Mouse (Mus musculus) hematopoietic multipotent progenitor cell, adult 10-12 weeks (in vitro differentiated cells): ENCODE measurements around the gene Zfp593. TPM values are rescaled to one million over a fixed set of nuclear protein-coding genes. Genes with fewer than 3 reads are reported as not detected.

ENCODE experiments used
- polyA plus RNA-seq: library from polyadenylated mRNA; stranded (reverse); fragments of >175 nt; gene quantifications from 2 replicates; pipeline ENCODE4 v1.2.3, GENCODE M21; 2012; ENCODE audit warnings: low replicate concordance

Gene Zfp593
- polyA plus RNA-seq, result 21.3 and 31.9 TPM in 2 replicates

DNA sequence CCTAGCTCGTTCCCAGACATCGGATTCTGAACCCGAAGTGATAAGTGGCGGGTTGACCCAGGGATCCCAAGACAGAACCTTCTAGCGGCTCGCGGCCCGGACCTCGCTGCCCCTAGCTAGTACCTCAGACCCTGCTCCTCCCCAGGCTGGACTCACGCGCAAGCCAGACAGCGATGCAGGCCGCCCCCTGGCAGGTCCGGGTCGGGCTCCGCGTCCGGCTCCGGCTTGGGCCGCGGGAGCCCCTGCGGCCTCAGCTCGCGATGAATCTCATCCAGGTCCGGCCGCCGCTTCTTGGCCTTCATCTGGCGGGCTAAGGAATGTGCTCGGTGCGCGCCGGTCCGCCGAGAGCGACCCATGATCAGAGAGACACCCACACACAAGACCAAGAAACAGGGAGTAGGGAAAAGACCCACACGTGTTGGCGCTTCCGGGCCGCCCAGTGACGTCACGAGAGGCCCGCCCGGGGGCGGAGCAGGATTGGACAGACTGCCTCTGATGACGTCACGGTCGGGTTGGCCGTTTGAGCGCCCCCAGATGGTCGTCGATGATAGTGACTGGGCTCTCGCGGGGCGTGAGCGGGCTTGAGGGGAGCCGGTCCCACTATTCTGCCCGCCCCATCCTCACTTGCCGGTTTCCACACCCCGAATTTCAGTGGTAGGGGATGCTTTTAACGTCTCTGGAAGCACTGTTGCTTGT, at the start of gene Zfp593:
Gene Zfp593 (minus strand): TSS at position 445 of the 696 bp plus-strand sequence.

DNA sequence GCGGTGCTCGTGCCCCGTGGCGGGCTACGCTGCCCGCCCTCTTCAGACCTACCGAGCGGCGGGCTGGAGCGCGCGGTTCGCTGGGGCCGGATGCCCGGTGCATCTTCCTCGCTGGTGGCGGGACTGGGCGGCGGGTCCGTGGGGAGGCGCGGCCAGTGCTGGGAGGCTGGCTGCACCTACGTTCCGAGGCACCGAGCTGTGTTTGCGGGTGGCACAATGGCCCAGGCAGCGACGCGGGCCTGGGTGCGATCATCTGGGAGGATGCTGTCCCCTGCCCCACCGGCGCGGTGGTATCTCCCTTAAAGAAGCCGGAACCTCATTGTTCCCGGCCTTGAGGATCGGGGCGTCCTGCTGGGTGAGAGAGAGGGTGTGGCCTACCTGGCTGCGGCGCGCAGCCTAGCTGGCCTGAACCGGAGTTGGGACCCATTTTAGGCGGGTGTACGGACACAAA, 42.2 kb upstream of the Zfp593 start, which contains the start of gene Pdik1l:
Gene Pdik1l (minus strand): TSS at position 321 of the 451 bp plus-strand sequence.

DNA sequence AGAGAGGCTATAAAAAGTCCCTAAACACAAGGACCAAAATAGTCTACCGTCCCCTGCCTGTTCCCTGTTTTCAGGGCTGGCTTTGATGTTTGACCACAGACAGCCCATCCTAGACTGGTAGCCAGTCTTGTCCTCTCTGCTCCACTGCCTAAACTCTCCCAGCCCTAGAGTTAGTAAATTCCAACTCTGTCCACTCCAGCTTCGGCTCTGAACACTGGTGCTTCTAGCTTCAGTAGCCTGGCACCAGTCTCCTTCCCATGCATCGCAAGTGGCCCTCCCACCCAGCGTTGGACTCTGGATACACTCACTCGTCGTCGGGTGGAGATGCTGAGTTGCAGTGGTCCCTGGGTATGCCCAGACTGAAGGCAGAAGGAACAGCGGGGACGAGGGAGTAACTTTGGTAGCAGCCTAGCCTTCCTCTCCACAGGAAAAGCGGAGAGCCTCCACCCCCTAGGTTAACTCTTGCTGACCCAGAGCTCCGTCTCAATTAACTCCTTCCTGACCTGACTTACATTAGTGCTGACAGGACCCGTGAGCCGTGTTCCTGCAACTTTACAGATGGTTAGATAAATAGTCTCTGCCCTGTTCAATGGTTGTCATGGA, 8.4 kb upstream of the Zfp593 start, which contains the start of gene Grrp1:
Gene Grrp1 (minus strand): TSS at position 385 of the 603 bp plus-strand sequence.

DNA sequence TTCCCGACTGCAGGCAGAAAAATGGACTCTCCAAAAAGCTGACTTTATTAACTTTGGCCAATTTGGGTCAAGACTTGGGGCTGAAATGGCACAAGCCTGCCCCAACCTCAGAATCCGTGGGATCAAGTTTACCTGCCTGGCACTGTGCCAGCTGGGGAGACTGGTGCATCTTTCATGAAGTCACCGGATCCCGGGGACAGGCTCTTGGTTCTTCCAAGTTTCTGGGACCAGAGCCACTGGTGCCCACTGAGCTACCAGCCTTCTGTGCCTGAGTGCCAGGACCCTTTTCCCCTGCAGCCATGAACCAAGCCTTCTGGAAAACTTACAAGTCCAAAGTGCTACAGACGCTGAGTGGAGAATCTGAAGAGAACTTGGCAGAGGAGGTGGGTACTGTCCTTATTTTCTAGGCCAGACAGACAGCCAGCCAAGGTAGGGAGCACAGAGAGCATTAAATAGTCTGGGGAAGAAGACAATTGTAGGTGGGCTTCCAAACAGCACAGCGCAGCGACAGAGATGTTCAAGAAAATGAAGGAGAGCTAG, 1.4 kb upstream of the Zfp593 start, which contains the start of gene Gm30191:
Gene Gm30191 (plus strand): TSS at position 217 of the 540 bp plus-strand sequence.

DNA sequence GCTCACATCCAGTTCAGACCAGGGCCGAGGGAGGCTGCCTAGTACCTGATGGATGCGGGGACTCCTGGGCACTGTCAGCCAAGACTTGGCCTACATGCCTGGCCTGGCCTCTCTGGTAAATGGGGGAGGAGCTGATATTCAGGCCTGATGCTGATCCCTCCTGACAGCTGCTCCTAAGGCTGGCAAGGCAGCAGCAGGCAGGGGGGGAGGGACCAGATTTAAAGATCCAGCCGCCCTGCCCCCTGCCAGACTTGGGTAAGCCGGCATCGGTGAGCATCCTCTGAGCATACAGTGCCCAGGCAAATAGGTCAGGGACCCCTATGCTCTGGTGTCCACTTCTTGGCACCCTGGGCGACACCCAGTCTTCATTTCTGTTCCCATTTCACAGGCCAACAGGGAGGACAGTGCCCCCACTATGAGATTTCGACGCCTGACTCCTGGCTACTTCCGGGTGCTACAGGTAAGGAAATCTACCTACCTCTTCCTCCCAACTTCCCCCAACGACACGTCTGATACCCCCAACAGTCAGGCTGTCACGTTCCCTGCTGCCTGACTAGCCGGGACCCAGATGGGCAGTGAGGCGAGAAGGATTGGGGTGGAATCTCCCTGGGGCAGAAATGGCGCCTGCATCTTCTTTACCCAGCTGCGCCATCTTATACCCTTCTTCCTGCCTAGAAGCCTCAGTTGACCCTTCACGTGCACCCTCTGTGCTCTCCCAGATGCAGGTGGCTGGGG, 1.7 kb downstream of the Zfp593 start, which contains the start of gene E130218I03Rik:
Gene E130218I03Rik (plus strand): TSS at position 147 of the 735 bp plus-strand sequence.

DNA sequence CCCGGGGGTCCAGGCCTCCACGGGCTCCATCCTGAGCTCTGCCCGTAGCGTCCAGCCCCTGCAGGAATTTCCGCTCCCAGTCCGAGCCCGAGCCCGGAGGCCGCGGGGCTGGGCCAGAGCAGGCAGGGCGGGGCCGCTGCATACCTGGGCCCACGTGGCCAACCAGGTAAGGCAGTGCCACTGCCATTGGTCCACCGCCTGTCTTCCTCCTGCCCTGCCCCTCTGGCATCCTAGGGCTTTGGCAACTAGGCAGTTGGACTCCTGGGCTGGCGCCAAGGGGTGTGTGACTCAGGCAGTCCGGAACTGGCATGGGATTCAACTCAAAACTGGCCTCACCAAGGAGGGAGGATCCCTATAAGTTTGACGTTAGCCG, 7.1 kb downstream of the Zfp593 start, which contains the start of gene Cnksr1:
Gene Cnksr1 (minus strand): TSS at position 121 of the 373 bp plus-strand sequence.

DNA sequence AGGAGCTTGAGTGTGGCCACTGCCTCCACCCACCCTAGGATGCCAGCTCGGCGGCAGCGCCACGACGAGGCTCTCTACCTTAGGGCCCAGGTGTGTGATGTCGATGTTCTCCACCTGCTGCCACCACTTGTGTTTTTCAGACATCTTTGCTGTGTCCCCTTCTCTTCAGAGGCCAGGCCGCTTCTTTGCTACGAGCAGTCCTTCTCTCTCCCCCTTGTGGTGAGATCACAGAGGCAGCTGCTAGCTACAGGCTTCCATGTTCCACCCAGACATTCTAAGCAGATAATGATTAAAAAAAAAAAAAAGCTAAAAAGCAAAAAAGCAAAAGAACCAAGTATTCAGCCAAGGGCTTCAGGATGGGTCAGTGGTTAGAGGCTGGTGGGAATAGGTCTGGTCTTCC, 18.2 kb downstream of the Zfp593 start, which contains the start of gene Catsper4:
Gene Catsper4 (minus strand): TSS at position 190 of the 400 bp plus-strand sequence.

DNA sequence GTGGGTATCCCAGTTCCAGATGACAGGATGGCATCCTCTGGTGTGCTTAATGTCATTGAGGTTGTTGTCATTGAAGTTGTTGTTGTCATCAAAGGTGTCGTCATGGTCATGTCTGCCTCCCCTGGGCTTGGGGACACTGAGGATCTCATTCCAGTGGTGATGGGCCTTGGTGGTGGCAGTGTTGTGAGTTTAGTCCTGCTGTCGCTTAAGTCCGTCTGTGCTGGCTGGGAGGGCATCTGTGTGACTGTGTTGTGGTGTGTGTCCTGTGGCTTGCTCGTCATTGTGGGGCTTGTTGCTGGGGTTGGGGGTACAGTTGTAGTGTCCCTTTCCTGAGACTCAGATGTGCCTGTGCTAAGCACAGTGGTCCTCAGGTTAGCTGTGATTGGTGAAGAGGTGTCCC, 42.5 kb downstream of the Zfp593 start, which contains the start of gene Gm7534:
Gene Gm7534 (minus strand): TSS at position 101 of the 400 bp plus-strand sequence.

Other genes starting within 250 kb of the Zfp593 start
- gene Dhdds, start 244.7 kb downstream of the Zfp593 start, polyA plus RNA-seq, result 14.8 and 24.9 TPM in 2 replicates
- gene Lin28a, start 226.8 kb downstream of the Zfp593 start, polyA plus RNA-seq, result 0.58 TPM in 1 of 2 replicates, not detected in the other
- 2.9 TPM in 2 replicates for gene Zfp683, start 191.8 kb downstream of the Zfp593 start, polyA plus RNA-seq
- 1.6 and 2.0 TPM in 2 replicates for gene Crybg2, start 184.8 kb downstream of the Zfp593 start, polyA plus RNA-seq
- gene Cd52, start 150.5 kb downstream of the Zfp593 start, polyA plus RNA-seq, result 340 and 2,143 TPM in 2 replicates
- 37.0 and 75.8 TPM in 2 replicates for gene Ubxn11, start 143.0 kb downstream of the Zfp593 start, polyA plus RNA-seq
- 217 and 747 TPM in 2 replicates for gene Sh3bgrl3, start 116.8 kb downstream of the Zfp593 start, polyA plus RNA-seq
- 5.6 and 26.8 TPM in 2 replicates for gene Cep85, start 58.5 kb downstream of the Zfp593 start, polyA plus RNA-seq
- not detected in 2 replicates for gene Gm7534, start 42.6 kb downstream of the Zfp593 start, polyA plus RNA-seq
- not detected in 2 replicates for gene Catsper4, start 18.2 kb downstream of the Zfp593 start, polyA plus RNA-seq
- 0.07 and 0.12 TPM in 2 replicates for gene Cnksr1, start 7.2 kb downstream of the Zfp593 start, polyA plus RNA-seq
- 0.15 TPM in 1 of 2 replicates, not detected in the other for gene E130218I03Rik, start 1.9 kb downstream of the Zfp593 start, polyA plus RNA-seq
- gene Gm30191, start 1.3 kb upstream of the Zfp593 start, polyA plus RNA-seq, result not detected in 2 replicates
- gene Grrp1, start 8.5 kb upstream of the Zfp593 start, polyA plus RNA-seq, result 0.26 and 1.3 TPM in 2 replicates
- 1.9 and 4.3 TPM in 2 replicates for gene Pdik1l, start 42.3 kb upstream of the Zfp593 start, polyA plus RNA-seq
- gene Trim63, start 69.5 kb upstream of the Zfp593 start, polyA plus RNA-seq, result not detected in 2 replicates
- 0.21 TPM in 1 of 2 replicates, not detected in the other for gene Slc30a2, start 97.6 kb upstream of the Zfp593 start, polyA plus RNA-seq
- gene Extl1, start 138.3 kb upstream of the Zfp593 start, polyA plus RNA-seq, result 0.76 and 0.95 TPM in 2 replicates
- gene Pafah2, start 150.7 kb upstream of the Zfp593 start, polyA plus RNA-seq, result 0.71 and 1.8 TPM in 2 replicates
- gene Stmn1, start 222.7 kb upstream of the Zfp593 start, polyA plus RNA-seq, result 8.3 and 57.9 TPM in 2 replicates